Mouse (Mus musculus) cerebellum, adult 8-10 months (tissue): ENCODE data around the gene Map3k5.

ENCODE experiments used
- DNase-seq: peaks from one replicate; pipeline ENCODE4 v3.0.0; 2022

The Map3k5 gene

GRCm38 (mm10) chr10:20166797-20167196 lies 232.5 kb downstream of the Map3k5 start:
- no peak for DNase-seq

GRCm38 (mm10) chr10:20167467-20167866 lies 233.2 kb downstream of the Map3k5 start:
- DNase-seq: no peak

- no peak for DNase-seq
Measured at GRCm38 (mm10) chr10:20169182-20169674, 235.0 kb downstream of the Map3k5 start.

GRCm38 (mm10) chr10:20169927-20170604 lies 235.8 kb downstream of the Map3k5 start:
- DNase-seq: peak; percentile 30

- DNase-seq: peak; percentile 83
Measured at GRCm38 (mm10) chr10:20170605-20171088, 236.4 kb downstream of the Map3k5 start.

- DNase-seq: peak; percentile 53
Measured at GRCm38 (mm10) chr10:20171209-20171608, 236.9 kb downstream of the Map3k5 start.

- DNase-seq: peak; percentile 46
Measured at GRCm38 (mm10) chr10:20171756-20172155, 237.5 kb downstream of the Map3k5 start.

GRCm38 (mm10) chr10:20173733-20174132 lies 239.5 kb downstream of the Map3k5 start:
- no peak for DNase-seq

GRCm38 (mm10) chr10:20176054-20176453 lies 241.8 kb downstream of the Map3k5 start:
- DNase-seq: no peak

- no peak for DNase-seq
Measured at GRCm38 (mm10) chr10:20178807-20179605, 244.7 kb downstream of the Map3k5 start.

- DNase-seq: no peak
Measured at GRCm38 (mm10) chr10:20181198-20181597, 246.9 kb downstream of the Map3k5 start.

- no peak for DNase-seq
Measured at GRCm38 (mm10) chr10:20181680-20182399, 247.6 kb downstream of the Map3k5 start.

GRCm38 (mm10) chr10:20184326-20184725 lies 250.1 kb downstream of the Map3k5 start:
- DNase-seq: no peak

- no peak for DNase-seq
Measured at GRCm38 (mm10) chr10:20185264-20185663, 251.0 kb downstream of the Map3k5 start.

GRCm38 (mm10) chr10:20185806-20186205 lies 251.5 kb downstream of the Map3k5 start:
- DNase-seq: no peak

- DNase-seq: no peak
Measured at GRCm38 (mm10) chr10:20186800-20187273, 252.6 kb downstream of the Map3k5 start.

- DNase-seq: no peak
Measured at GRCm38 (mm10) chr10:20190139-20190747, 256.0 kb downstream of the Map3k5 start.
